Mouse (Mus musculus) CH12.LX (cell line): ENCODE data around the gene Gm10436.
"Not testable (repeated sequence)": the region's sequence is repeated elsewhere in the genome, so short reads cannot be mapped to it uniquely, and the experiment has no call there.

Source experiments
- EP300 ChIP-seq: IDR thresholded peaks from 2 replicates; pipeline ENCODE4 v1.6.1; 2011; ENCODE audit warnings: low read length, improper control_type of control experiment
- MAZ ChIP-seq: IDR thresholded peaks from 2 replicates; pipeline ENCODE4 v1.6.1; 2012; ENCODE audit warnings: low read depth, mild to moderate bottlenecking, inconsistent platforms, low read length, improper control_type of control experiment, moderate library complexity
- NELFE ChIP-seq: IDR thresholded peaks from 2 replicates; pipeline ENCODE4 v1.6.1; 2011; ENCODE audit warnings: low read depth, low read length, improper control_type of control experiment
- POLR2A ChIP-seq: IDR thresholded peaks from 2 replicates; pipeline ENCODE4 v1.6.1; 2011; ENCODE audit warnings: low read depth, mild to moderate bottlenecking, improper control_type of control experiment, low read length
- POLR2AphosphoS2 ChIP-seq: IDR thresholded peaks from 2 replicates; pipeline ENCODE4 v1.6.1; 2011; ENCODE audit warnings: low read depth, low read length, improper control_type of control experiment
- USF1 ChIP-seq: IDR thresholded peaks from 2 replicates; pipeline ENCODE4 v1.6.1; 2014; ENCODE audit warnings: low read depth, mild to moderate bottlenecking, inconsistent platforms, low read length, improper control_type of control experiment
- ZC3H11A ChIP-seq: IDR thresholded peaks from 2 replicates; pipeline ENCODE4 v1.6.1; 2012; ENCODE audit warnings: low read depth, mild to moderate bottlenecking, inconsistent platforms, low read length, improper control_type of control experiment

DNA sequence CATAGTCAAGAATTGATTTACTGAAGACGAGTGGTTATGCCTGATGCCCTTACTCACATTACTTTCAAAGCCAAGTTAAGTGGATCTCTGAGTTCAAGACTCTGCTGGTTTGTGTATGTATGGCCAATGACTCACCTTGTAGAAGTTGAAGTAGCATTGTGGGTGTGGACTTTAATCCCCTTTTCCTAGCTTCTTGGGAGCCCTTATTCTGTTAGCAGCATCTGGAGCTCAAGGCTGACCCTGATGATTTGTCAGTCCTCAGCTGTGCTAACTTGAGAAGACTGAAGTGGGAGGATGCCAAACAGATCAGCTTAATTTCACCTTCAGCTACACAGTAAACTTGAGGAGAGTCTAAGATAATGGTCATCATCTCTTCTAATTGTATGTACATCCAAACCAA, at the start of gene Gm10436:
- not testable (repeated sequence) for TF ChIP-seq POLR2A, POLR2AphosphoS2, MAZ, ZC3H11A, NELFE, USF1, EP300
